Mouse (Mus musculus): Measurements from ENCODE around the gene Ncoa7. TPM values are rescaled to one million over a fixed set of nuclear protein-coding genes. Genes with fewer than 3 reads are reported as not detected.

Ncoa7 gene
- total and polyA plus RNA-seq, 3 experiments, result 16.3 to 50.1 (median 16.6) TPM

DNA sequence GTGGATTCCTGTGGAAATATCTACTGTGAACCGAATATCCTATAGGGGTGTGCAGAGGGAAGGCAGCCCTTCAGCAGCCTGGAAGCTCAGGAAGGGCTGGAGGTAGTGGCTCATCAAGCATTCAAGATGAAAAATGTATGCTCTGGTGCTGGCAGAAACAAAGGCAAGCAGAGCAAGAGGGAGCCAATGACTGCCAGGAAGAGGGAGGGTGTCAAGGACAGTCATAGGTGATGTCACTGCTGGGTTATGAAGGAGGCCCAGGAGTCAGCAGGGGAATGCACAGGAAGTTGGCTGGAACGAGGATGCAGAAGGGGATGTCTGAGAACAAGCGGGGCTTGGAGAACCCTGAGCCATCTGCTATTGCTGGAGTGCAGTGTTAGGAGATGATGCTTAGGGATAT, 24.9 kb downstream of the Ncoa7 start:
- ATAC-seq (ENCODE audit: extremely low read depth, insufficient number of reproducible peaks, low FRiP score, poor library complexity, severe bottlenecking) (no peak), DNase-seq (ENCODE audit: low spot score) (no peak)
- H3K9me3 ChIP-seq (replicated peaks), result no peaks in the 10 kb centered on the region
- no peaks in the 10 kb centered on the region for H3K27me3 ChIP-seq (ENCODE audit: insufficient read depth, low read length)
- peaks cover 8% of the 10 kb centered on the region for H3K4me1 ChIP-seq (ENCODE audit: insufficient read depth, low read depth, low read length)
- TF ChIP-seq CTCF (IDR thresholded peaks at IDR 0.05; ENCODE audit: low read depth, low read length), result no peak
- TF ChIP-seq TAL1 (conservative IDR thresholded peaks at IDR 0.05; ENCODE audit: low read depth, low read length), result no peak
- no peak for TF ChIP-seq GATA2 (IDR thresholded peaks at IDR 0.05; ENCODE audit: borderline replicate concordance, low read depth, low read length)
- no peak for TF ChIP-seq POLR2AphosphoS5 (IDR thresholded peaks at IDR 0.05; ENCODE audit: insufficient replicate concordance, low read depth, low read length)
- no peak for TF ChIP-seq GATA1 (IDR thresholded peaks at IDR 0.05; ENCODE audit: borderline replicate concordance, low read length)
- H3K4me3 ChIP-seq (ENCODE audit: low read depth, low read length), result no peak overlapping the region
- peaks cover 36% of the 10 kb centered on the region for H3K36me3 ChIP-seq (replicated peaks)

DNA sequence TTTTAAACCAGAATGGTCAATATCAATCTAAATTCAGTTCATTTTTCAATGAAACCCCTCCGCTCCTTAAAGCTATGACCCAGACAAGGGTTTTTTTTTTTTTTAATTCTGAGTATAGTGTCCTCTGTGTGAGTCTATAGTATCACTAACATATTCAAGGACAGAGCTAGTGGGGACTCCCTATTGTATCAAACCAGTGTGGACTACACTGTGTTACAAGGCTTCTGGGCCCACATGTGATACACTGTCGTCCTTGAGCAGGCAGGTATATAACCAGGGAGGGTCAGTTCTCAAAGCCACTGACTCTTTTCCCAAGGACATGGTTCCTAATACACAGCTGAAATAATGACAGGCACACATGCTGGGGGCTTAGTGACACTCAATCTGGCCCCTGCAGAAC, 27.1 kb downstream of the Ncoa7 start:
- no peaks in the 10 kb centered on the region for H3K9me3 ChIP-seq (replicated peaks)
- DNase-seq (ENCODE audit: low spot score) (no peak), ATAC-seq (ENCODE audit: extremely low read depth, insufficient number of reproducible peaks, low FRiP score, poor library complexity, severe bottlenecking) (no peak)
- peaks cover 10% of the 10 kb centered on the region for H3K4me1 ChIP-seq (ENCODE audit: insufficient read depth, low read depth, low read length)
- H3K36me3 ChIP-seq (replicated peaks), result peaks cover 29% of the 10 kb centered on the region
- H3K4me3 ChIP-seq (ENCODE audit: low read depth, low read length), result no peak overlapping the region
- no peaks in the 10 kb centered on the region for H3K27me3 ChIP-seq (ENCODE audit: insufficient read depth, low read length)
- TF ChIP-seq GATA2 (IDR thresholded peaks at IDR 0.05; ENCODE audit: borderline replicate concordance, low read depth, low read length) (no peak), CTCF (IDR thresholded peaks at IDR 0.05; ENCODE audit: low read depth, low read length) (no peak), GATA1 (IDR thresholded peaks at IDR 0.05; ENCODE audit: borderline replicate concordance, low read length) (no peak), TAL1 (conservative IDR thresholded peaks at IDR 0.05; ENCODE audit: low read depth, low read length) (no peak), POLR2AphosphoS5 (IDR thresholded peaks at IDR 0.05; ENCODE audit: insufficient replicate concordance, low read depth, low read length) (no peak)

DNA sequence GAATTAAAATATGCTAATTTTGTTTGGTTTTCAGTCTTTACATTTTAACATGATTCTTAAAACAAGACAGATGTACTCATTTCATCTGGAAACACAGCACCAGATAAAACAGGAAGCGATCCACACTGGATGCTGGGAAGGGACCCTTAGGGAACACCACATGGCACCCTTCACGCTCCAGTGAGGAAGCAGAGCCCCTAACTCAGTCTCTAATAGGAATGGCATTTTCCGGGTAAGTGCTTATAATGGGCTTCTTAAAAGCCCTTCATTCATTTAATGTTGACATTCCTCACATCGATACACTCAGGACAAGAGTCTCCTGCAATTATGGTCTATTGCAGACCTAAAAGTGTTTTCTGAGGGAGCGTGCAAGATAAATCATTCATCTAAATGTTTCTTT, 27.6 kb downstream of the Ncoa7 start:
- Histone ChIP-seq H3K4me1 (ENCODE audit: insufficient read depth, low read depth, low read length) (peaks cover 10% of the 10 kb centered on the region), H3K36me3 (replicated peaks) (peaks cover 29% of the 10 kb centered on the region), H3K4me3 (ENCODE audit: low read depth, low read length) (no peak overlapping the region), H3K9me3 (replicated peaks) (no peaks in the 10 kb centered on the region), H3K27me3 (ENCODE audit: insufficient read depth, low read length) (no peaks in the 10 kb centered on the region)
- TF ChIP-seq CTCF (IDR thresholded peaks at IDR 0.05; ENCODE audit: low read depth, low read length) (no peak), GATA2 (IDR thresholded peaks at IDR 0.05; ENCODE audit: borderline replicate concordance, low read depth, low read length) (no peak), GATA1 (IDR thresholded peaks at IDR 0.05; ENCODE audit: borderline replicate concordance, low read length) (no peak), POLR2AphosphoS5 (IDR thresholded peaks at IDR 0.05; ENCODE audit: insufficient replicate concordance, low read depth, low read length) (no peak)
- DNase-seq (ENCODE audit: low spot score) (no peak), ATAC-seq (ENCODE audit: extremely low read depth, insufficient number of reproducible peaks, low FRiP score, poor library complexity, severe bottlenecking) (no peak)

DNA sequence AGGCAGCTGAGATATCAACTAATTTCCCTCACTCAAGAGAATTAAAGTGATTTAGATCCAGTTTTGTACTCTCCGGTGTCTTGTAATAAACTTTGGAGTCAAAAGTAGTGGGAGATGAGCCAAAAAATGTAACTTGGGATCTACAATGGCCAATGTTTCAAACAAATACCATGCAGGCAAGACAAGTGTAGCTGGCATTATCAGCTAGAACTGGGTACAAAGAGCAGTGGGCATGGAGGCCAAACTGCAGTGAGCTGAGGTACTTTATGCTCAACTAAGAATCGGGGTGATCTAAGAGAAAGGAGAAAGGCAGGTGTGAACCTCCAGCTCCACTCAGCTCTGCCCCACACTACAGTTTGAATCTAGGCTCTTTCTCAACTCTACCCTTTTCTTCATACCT, 28.7 kb downstream of the Ncoa7 start:
- Histone ChIP-seq H3K36me3 (replicated peaks) (peaks cover 34% of the 10 kb centered on the region), H3K27me3 (ENCODE audit: insufficient read depth, low read length) (no peaks in the 10 kb centered on the region), H3K4me1 (ENCODE audit: insufficient read depth, low read depth, low read length) (peaks cover 10% of the 10 kb centered on the region), H3K4me3 (ENCODE audit: low read depth, low read length) (no peak overlapping the region), H3K9me3 (replicated peaks) (no peaks in the 10 kb centered on the region)
- DNase-seq (ENCODE audit: low spot score), result no peak
- no peak for TF ChIP-seq POLR2AphosphoS5 (IDR thresholded peaks at IDR 0.05; ENCODE audit: insufficient replicate concordance, low read depth, low read length)
- TF ChIP-seq CTCF (IDR thresholded peaks at IDR 0.05; ENCODE audit: low read depth, low read length), result no peak
- no peak for ATAC-seq (ENCODE audit: extremely low read depth, insufficient number of reproducible peaks, low FRiP score, poor library complexity, severe bottlenecking)

DNA sequence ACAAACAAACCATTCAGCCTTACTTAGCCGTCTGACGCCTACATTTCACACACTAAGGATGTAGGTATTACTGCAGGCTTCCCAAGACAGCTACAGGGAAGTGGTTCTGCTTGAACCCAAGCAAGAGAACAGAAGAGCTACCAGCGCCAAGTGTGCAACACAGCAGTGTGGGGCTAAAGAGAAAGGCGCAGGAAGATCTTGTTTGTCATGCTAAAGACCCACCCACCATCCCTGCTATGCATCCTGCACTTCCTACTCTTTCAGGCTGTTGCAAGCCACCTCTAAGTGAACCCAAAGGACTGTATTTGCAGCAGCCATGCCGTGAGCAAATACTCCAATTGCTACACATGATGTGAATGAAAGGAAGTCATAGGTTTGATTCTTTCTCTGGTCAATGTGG, 29.9 kb downstream of the Ncoa7 start:
- Histone ChIP-seq H3K27me3 (ENCODE audit: insufficient read depth, low read length) (no peaks in the 10 kb centered on the region), H3K4me3 (ENCODE audit: low read depth, low read length) (no peak overlapping the region), H3K4me1 (ENCODE audit: insufficient read depth, low read depth, low read length) (peaks cover 9% of the 10 kb centered on the region), H3K9me3 (replicated peaks) (no peaks in the 10 kb centered on the region), H3K36me3 (replicated peaks) (peaks cover 37% of the 10 kb centered on the region)
- ATAC-seq (ENCODE audit: extremely low read depth, insufficient number of reproducible peaks, low FRiP score, poor library complexity, severe bottlenecking) (no peak), DNase-seq (ENCODE audit: low spot score) (no peak)
- TF ChIP-seq GATA1 (IDR thresholded peaks at IDR 0.05; ENCODE audit: borderline replicate concordance, low read length) (no peak), CTCF (IDR thresholded peaks at IDR 0.05; ENCODE audit: low read depth, low read length) (no peak), TAL1 (conservative IDR thresholded peaks at IDR 0.05; ENCODE audit: low read depth, low read length) (no peak), POLR2AphosphoS5 (IDR thresholded peaks at IDR 0.05; ENCODE audit: insufficient replicate concordance, low read depth, low read length) (no peak), GATA2 (IDR thresholded peaks at IDR 0.05; ENCODE audit: borderline replicate concordance, low read depth, low read length) (no peak)

DNA sequence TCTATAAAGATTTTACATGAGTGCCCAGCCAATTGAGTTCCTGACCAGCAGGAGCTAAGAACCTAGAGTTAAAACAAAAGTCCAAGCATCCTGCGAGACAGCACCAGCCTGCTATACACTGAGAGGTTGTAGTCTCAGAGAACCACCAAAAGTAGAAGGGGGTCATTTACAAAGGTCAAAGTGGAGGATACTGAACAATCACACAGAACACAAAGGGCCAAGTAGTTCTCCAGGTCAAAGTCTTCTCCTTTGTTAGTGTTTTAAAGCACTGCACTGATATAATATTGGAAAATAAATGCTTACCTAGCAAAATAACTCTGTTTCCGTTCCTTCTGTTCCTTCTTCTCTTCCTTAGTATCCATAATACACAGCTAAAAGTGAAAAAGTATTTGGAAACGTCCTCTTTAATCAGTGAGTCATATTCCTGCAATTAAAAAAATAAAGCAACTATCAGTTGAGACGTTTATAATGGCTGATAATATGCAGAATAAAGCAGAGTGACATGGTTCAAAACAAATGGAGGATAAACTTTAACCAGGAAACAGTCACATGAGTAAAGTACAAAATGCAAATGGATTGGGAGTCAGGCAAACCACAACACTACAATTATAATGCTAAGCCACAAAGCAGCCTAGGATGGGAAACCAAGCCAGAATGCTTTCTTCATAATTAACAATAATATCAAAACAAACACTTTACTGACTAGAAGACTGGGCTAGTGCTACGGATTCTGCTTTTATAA, 31.5 kb downstream of the Ncoa7 start:
- peaks cover 41% of the 10 kb centered on the region for H3K36me3 ChIP-seq (replicated peaks)
- DNase-seq (ENCODE audit: low spot score) (no peak), ATAC-seq (ENCODE audit: extremely low read depth, insufficient number of reproducible peaks, low FRiP score, poor library complexity, severe bottlenecking) (no peak)
- H3K9me3 ChIP-seq (replicated peaks), result no peaks in the 10 kb centered on the region
- no peaks in the 10 kb centered on the region for H3K27me3 ChIP-seq (ENCODE audit: insufficient read depth, low read length)
- TF ChIP-seq CTCF (IDR thresholded peaks at IDR 0.05; ENCODE audit: low read depth, low read length) (no peak), GATA1 (IDR thresholded peaks at IDR 0.05; ENCODE audit: borderline replicate concordance, low read length) (no peak), POLR2AphosphoS5 (IDR thresholded peaks at IDR 0.05; ENCODE audit: insufficient replicate concordance, low read depth, low read length) (no peak), GATA2 (IDR thresholded peaks at IDR 0.05; ENCODE audit: borderline replicate concordance, low read depth, low read length) (no peak), TAL1 (conservative IDR thresholded peaks at IDR 0.05; ENCODE audit: low read depth, low read length) (no peak)
- H3K4me3 ChIP-seq (ENCODE audit: low read depth, low read length), result no peak overlapping the region
- H3K4me1 ChIP-seq (ENCODE audit: insufficient read depth, low read depth, low read length), result peaks cover 6% of the 10 kb centered on the region; the same call in 1 of the 2 replicates

Measured in G1E (cell line).